Mouse (Mus musculus): Measurements from ENCODE around the gene Ccnt1.

GRCm38 (mm10) chr15:98604041-98604575 lies 33.4 kb upstream of the Ccnt1 start:
- TF ChIP-seq CTCF (IDR thresholded peaks at IDR 0.05; ENCODE audit: extremely low read depth, insufficient read depth, insufficient read length, insufficient replicate concordance) (no peak), POLR2A (IDR thresholded peaks at IDR 0.05; ENCODE audit: low read depth, low read length) (no peak)
